Mouse (Mus musculus): ENCODE data around the gene Opalin.

Opalin gene

DNA sequence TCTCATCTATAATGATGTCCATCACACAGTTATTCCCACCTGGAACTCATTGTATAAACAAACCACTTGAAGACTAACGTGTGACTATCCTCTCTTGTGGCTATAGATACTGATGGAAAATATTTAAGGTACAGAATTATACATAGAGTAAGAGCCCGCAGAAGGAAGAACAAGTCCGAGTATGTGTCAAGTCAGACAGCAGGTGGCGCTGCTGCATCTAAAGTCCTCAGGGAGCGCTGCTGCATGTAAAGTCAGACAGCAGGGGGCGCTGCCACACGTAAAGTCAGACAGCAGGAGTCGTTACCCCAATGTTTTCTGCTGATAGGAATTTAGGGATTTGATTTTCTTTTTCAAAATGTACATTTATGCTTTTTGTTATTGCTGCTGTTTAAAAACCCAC lies 5.4 kb downstream of the Opalin start:
- peak; percentile 95 for DNase-seq

DNA sequence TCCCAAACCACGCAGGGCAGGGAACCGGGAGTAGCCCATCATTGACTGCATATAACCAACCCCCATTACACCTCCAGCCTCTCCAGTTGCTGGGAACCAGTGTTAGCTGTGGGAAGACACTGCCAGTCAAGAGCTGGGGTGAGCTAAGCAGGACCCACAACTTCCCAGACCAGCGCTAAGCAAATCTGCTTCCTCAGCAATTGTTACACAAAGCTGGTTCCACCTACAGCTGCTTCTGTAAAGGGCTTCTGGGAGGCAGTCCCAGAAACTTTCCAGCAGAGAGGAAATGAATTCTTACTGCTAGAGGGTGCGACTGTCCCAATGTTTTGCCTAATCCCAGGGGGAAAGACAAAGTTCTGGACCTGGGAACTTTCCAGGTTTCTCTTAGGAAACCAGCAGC lies 22.2 kb downstream of the Opalin start:
- DNase-seq, result no peak

DNA sequence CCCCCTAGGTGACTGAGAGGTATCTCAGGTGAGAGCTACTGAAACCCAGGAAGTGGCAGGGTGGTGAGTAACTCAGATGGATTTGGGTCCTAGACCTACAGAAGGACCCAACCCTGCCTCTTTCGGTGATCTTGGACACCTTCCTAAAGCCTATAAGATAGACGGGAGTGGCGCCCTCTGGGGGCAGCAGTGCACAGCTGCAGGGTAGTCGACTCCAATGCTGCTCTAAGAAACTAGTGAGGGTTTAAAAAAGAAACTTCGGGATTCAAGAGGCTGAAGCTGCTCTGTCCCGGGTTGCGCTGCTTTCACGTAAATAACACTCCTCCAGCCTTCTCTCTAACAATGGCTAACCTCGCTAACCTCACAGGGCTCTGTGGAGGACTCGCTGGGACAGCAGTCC lies 23.4 kb downstream of the Opalin start:
- peak; percentile 50 for DNase-seq

DNA sequence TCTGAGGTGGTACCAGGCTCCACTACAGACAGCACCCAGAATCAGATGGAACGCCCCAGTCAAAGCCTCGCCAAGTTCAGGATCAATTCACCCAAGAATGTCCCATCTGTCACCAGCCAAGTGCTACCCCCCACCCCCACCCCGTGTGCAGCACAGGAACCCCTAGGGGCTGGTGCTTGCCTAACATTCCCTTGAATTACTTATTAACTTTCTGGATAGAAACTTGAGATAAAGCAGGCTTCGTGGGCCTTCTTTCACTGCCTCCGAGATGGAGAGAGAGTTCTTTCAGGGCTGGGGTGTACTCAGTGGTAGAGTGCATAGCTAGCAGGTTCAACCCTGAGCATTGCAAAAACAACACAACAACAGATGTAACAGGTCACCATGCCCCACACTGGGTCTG lies 24.7 kb downstream of the Opalin start:
- DNase-seq, result no peak

- no peak for DNase-seq
These were observed 25.2 kb downstream of the Opalin start for GRCm38 (mm10) chr19:41051714-41052113.

DNA sequence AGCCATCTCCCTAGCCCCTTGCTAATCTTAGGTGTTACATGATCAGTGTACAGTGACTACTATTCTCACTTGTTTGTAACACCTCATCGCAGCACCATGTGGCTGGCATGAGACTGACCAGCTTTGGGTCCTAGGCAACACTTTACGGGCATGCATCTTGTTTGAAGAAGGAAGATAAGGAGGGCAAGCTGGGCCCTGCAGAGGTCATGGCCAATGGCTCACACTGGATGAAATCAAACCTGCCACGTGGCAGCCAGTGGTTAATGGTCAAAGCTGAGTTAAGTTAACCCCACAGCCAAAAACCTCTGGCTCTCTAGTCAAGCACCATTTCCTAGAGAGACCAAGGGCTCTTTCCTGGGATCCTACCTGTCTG lies 28.7 kb downstream of the Opalin start:
- DNase-seq, result no peak

DNA sequence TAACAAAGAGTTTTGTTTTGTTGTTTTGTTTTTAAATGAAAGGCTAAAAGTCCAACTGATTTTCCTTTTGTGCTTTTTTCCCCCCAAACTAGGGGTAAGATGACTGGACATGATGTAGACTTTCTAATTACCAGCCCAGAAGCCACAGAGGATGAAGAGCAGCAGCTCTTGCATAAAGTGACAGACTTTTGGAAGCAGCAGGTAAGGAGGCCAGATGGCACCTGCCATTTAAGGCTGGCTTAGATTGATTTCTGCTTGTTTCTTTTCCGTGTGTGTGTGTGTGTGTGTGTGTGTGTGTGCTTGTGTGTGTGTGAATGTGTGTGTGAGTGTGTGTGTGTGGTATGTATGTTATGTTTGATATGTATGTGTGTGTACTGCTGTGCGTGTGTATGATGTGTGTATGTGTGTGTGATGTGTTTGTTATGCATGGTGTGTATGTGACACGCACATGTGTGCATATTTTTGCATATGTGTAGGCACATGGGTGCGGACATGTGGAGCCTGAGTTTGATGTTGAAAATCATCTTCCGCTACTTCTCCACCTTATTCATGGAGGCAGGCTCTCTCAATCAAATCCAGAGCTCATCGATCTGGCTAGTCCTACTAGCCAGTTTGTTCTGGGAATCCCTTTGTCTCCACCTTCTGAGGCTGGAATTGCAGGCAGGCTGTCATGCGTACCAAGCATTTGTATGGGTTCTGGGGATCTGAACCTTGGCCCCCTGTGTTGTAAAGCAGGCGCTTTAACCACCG lies 29.3 kb downstream of the Opalin start:
- DNase-seq, result no peak

GRCm38 (mm10) chr19:41045091-41045770 lies 31.7 kb downstream of the Opalin start:
- no peak for DNase-seq

DNA sequence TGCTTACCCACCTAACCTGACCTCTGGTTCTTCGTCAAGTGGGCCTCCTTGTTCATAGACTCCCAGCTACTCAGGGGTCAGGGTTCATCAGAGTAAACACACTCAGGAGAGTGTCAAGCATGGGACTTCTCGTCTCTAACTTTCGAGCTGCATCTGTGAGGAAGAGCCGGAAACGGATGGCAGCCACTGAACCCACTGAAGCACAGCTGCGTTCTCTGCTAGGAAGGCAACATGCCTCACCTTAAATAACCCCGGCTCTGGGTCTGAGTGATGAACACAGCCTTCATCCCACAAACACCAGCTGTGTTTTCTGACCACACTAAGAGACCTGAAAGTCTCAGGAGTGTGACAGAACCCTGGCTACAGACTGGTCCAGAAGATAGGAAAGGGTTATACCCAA lies 37.8 kb downstream of the Opalin start:
- DNase-seq, result no peak

DNA sequence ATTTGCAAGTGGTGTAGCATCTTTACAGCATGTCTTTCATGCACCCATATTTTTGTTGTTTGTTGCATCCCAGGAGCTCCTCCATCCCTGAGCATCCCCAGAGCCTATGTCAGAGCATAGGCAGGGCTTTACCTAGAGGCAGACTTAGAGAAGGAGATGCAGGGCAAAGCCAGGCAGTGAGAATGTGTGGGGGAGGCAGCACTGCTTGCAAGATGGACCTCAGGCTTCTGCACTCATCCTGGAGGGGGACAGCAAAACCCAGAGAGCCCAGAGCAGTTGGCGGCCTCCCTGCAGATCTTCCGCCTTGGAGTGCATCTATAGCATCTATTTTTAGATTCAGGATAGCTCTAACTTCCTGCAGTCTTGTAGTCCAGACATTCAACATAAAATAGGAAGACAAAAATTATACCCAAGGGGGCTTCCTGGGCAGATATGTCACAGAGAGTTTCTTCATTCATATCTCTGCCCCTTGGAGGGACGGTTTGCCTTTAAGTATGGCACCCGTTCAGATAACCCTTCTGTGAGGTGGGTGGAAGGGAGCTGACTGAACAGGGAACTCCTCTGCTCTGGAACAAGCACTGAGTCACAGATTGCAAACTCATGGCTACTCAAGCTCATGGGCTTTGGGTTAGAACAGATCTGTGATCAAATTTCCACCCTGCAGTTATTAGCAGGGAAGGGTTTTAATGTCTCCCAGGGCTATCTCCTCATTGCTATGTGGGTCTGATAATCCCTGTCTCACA lies 40.9 kb downstream of the Opalin start:
- no peak for DNase-seq

DNA sequence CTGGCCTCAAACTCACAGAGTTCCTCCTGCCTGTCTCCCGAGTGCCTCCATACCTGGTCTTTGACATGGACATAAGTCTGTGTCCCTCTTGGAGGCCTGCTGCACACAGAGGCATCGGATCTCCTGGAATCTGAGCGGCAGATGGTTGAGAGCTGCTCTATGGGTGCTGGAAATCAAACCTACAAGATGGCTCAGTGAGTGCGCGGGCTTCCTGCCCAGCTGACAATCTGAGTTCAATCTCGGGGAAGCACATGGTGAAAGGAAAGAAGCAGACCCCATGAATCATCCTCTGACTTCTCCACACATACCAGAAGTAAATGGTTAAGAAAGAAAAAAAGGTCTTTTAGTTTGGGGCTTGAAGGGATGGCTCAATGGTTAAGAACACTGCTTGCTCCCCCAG lies 45.0 kb downstream of the Opalin start:
- no peak for DNase-seq

GRCm38 (mm10) chr19:41031009-41031408 lies 45.9 kb downstream of the Opalin start:
- peak; percentile 17 for DNase-seq

- DNase-seq, result no peak
These were observed 46.8 kb downstream of the Opalin start for GRCm38 (mm10) chr19:41030161-41030560.

GRCm38 (mm10) chr19:41029219-41029618 lies 47.7 kb downstream of the Opalin start, which contains the start of gene Dntt:
Gene Dntt (plus strand): TSS chr19:41029275.
- DNase-seq, result no peak

DNA sequence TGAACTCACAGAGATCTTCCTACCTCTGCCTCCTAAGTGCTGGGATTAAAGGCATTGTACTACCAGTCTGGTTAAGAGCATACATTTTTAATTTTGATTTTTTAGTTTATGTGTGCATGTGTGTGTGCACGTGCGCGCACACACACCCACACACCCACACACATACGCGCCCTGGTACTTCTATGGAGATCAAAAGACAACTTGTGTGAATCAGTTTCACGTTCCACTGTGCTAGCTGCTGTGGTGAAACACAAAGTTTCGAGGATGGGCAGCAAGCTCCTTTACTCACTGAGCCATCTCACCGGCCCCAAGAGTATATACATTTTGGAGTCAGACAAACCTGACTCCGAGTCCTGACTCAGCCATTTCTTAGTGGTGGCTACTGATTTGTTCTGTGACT lies 49.3 kb downstream of the Opalin start:
- no peak for DNase-seq

GRCm38 (mm10) chr19:41027024-41027423 lies 49.9 kb downstream of the Opalin start:
- DNase-seq, result no peak

- DNase-seq, result no peak
These were observed 50.4 kb downstream of the Opalin start for GRCm38 (mm10) chr19:41026551-41026950.

GRCm38 (mm10) chr19:41022244-41022643 lies 54.7 kb downstream of the Opalin start:
- DNase-seq, result no peak

- DNase-seq, result no peak
These were observed 56.4 kb downstream of the Opalin start for GRCm38 (mm10) chr19:41020537-41020936.

- DNase-seq, result no peak
These were observed 57.7 kb downstream of the Opalin start for GRCm38 (mm10) chr19:41019164-41019675.

GRCm38 (mm10) chr19:41015951-41016716 lies 60.8 kb downstream of the Opalin start:
- DNase-seq, result peak; percentile 71

DNA sequence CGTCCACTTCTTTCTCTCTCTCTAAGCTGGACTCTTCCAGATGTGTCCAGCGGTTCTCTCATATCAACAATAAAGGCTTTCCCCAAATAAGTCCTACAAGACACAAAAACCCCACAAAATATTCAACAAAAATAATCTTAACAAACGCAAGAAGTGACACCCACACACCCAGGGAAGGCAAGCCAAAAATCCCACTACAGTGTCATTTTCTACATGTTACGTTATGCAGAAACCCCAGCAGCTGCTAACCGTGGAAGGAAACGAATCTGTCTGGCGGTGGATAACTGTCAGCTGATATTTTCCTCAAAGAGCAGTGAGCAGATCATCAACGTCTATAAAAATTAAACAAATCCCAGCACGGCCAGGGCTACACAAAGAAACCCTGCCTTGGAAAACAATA lies 62.9 kb downstream of the Opalin start:
- DNase-seq, result no peak

GRCm38 (mm10) chr19:41013591-41013990 lies 63.3 kb downstream of the Opalin start:
- no peak for DNase-seq
